Mouse (Mus musculus): ENCODE measurements around the gene Rgs13.
"Not testable (repeated sequence)": the region's sequence is repeated elsewhere in the genome, so short reads cannot be mapped to it uniquely, and the experiment has no call there.

The Rgs13 gene

GRCm38 (mm10) chr1:144152184-144152525, 25.0 kb downstream of the Rgs13 start:
- no peak for DNase-seq (ENCODE audit: low read depth, low spot score)

GRCm38 (mm10) chr1:144151401-144152183, 25.6 kb downstream of the Rgs13 start:
- no peak for DNase-seq (ENCODE audit: low read depth, low spot score)

GRCm38 (mm10) chr1:144149997-144150396, 27.2 kb downstream of the Rgs13 start:
- DNase-seq (ENCODE audit: low read depth, low spot score) = no peak

- not testable (repeated sequence) for DNase-seq (ENCODE audit: low read depth, low spot score)
Observed at GRCm38 (mm10) chr1:144141398-144141797, 35.8 kb downstream of the Rgs13 start.

- no peak for DNase-seq (ENCODE audit: low read depth, low spot score)
Observed at GRCm38 (mm10) chr1:144139847-144140246, 37.3 kb downstream of the Rgs13 start.

- DNase-seq (ENCODE audit: low read depth, low spot score) = no peak
Observed at GRCm38 (mm10) chr1:144127965-144128364, 49.2 kb downstream of the Rgs13 start.

- no peak for DNase-seq (ENCODE audit: low read depth, low spot score)
Observed at GRCm38 (mm10) chr1:144120042-144120441, 57.1 kb downstream of the Rgs13 start.

GRCm38 (mm10) chr1:144119456-144119855, 57.7 kb downstream of the Rgs13 start:
- DNase-seq (ENCODE audit: low read depth, low spot score) = no peak

- no peak for DNase-seq (ENCODE audit: low read depth, low spot score)
Observed at GRCm38 (mm10) chr1:144115848-144116727, 61.1 kb downstream of the Rgs13 start.

GRCm38 (mm10) chr1:144113438-144114074, 63.6 kb downstream of the Rgs13 start:
- DNase-seq (ENCODE audit: low read depth, low spot score) = no peak

GRCm38 (mm10) chr1:144112946-144113345, 64.2 kb downstream of the Rgs13 start:
- DNase-seq (ENCODE audit: low read depth, low spot score) = no peak

- DNase-seq (ENCODE audit: low read depth, low spot score) = no peak
Observed at GRCm38 (mm10) chr1:144098587-144099258, 78.4 kb downstream of the Rgs13 start.

GRCm38 (mm10) chr1:144090410-144090809, 86.8 kb downstream of the Rgs13 start:
- DNase-seq (ENCODE audit: low read depth, low spot score) = no peak
